In genomic region chr13:8933499-8933898, GRCm38 (mm10) we compare ENCODE assay signal across 22 mouse cellular contexts. TPM values are rescaled to one million over a fixed set of nuclear protein-coding genes. Genes with fewer than 3 reads are reported as not detected.
"Had no signal": no experiment of that assay in that cellular context is flagged by ENCODE, and none has a peak within 500 bp of the region (broad histone marks: within the 10 kb centered on the region; RNA-seq: fewer than 3 reads in every experiment).

No protein-coding gene starts in this region.

- DNase-seq: kidney, adult 2 months; kidney, postnatal 14 days; layer of hippocampus, adult 9-11 months; layer of hippocampus, postnatal 36 days; left cerebral cortex, postnatal 4 days; lung, embryonic 14.5 days; lung, postnatal 10 days; lung, postnatal 4 days; right cerebral cortex, adult 18-20 months; right cerebral cortex, postnatal 25 days; thymus, adult 18-20 months; thymus, postnatal 14 days had no signal

- H3K27me3 ChIP-seq: kidney, embryonic 15.5 days; limb, embryonic 13.5 days; liver, embryonic 15.5 days; midbrain, embryonic 12.5 days; neural tube, embryonic 13.5 days had no signal

- H3K4me3 ChIP-seq: kidney, embryonic 15.5 days; limb, embryonic 13.5 days; liver, embryonic 15.5 days; megakaryocyte, embryonic 14.5 days; midbrain, embryonic 12.5 days; neural tube, embryonic 13.5 days had no signal

- H3K4me1 ChIP-seq: kidney, embryonic 15.5 days; limb, embryonic 13.5 days; liver, embryonic 15.5 days; midbrain, embryonic 12.5 days; neural tube, embryonic 13.5 days had no signal

- H3K36me3 ChIP-seq: kidney, embryonic 15.5 days; limb, embryonic 13.5 days; liver, embryonic 15.5 days; midbrain, embryonic 12.5 days; neural tube, embryonic 13.5 days had no signal

- H3K4me2 ChIP-seq: kidney, embryonic 15.5 days; limb, embryonic 13.5 days; liver, embryonic 15.5 days; lung, embryonic 14.5 days; midbrain, embryonic 12.5 days; neural tube, embryonic 13.5 days had no signal

- H3K9ac ChIP-seq: kidney, embryonic 15.5 days; limb, embryonic 13.5 days; liver, embryonic 15.5 days; lung, embryonic 14.5 days; midbrain, embryonic 12.5 days; neural tube, embryonic 13.5 days had no signal

- ATAC-seq: intestine, embryonic 16.5 days; midbrain, embryonic 16.5 days had no signal

- H3K27ac ChIP-seq: kidney, embryonic 15.5 days; limb, embryonic 13.5 days; liver, embryonic 15.5 days; midbrain, embryonic 12.5 days; neural tube, embryonic 13.5 days had no signal

- H3K9me3 ChIP-seq: kidney, embryonic 15.5 days; limb, embryonic 13.5 days; liver, embryonic 15.5 days; midbrain, embryonic 12.5 days; neural tube, embryonic 13.5 days had no signal

RNA-seq across cellular contexts. Expression of gene Gm9745, which starts 14.5 kb away (rescaled TPM):
- total RNA-seq: layer of hippocampus, postnatal 36 days; left cerebral cortex, postnatal 4 days had no signal
- polyA plus RNA-seq: intestine, embryonic 16.5 days; kidney, adult 2 months; kidney, embryonic 15.5 days; limb, embryonic 13.5 days; liver, embryonic 15.5 days; lung, embryonic 14.5 days; midbrain, embryonic 12.5 days; midbrain, embryonic 16.5 days; neural tube, embryonic 13.5 days; small intestine, adult 2 months; stomach, embryonic 14.5 days had no signal

RNA-seq across cellular contexts. Expression of gene Idi2, which starts 19.2 kb away (rescaled TPM):
- total RNA-seq: layer of hippocampus, postnatal 36 days; left cerebral cortex, postnatal 4 days had no signal
- polyA plus RNA-seq: intestine, embryonic 16.5 days; kidney, adult 2 months; kidney, embryonic 15.5 days; limb, embryonic 13.5 days; liver, embryonic 15.5 days; lung, embryonic 14.5 days; midbrain, embryonic 12.5 days; midbrain, embryonic 16.5 days; neural tube, embryonic 13.5 days; small intestine, adult 2 months; stomach, embryonic 14.5 days had no signal
